Mouse (Mus musculus): ENCODE results near the gene Nek10.
"Not testable (repeated sequence)": the region's sequence is repeated elsewhere in the genome, so short reads cannot be mapped to it uniquely, and the experiment has no call there.

Nek10 gene

GRCm38 (mm10) chr14:14984710-14985647, 181.8 kb downstream of the Nek10 start:
- DNase-seq (ENCODE audit: low read depth) = peak; percentile 84

- DNase-seq (ENCODE audit: low read depth) = no peak
These were observed 184.2 kb downstream of the Nek10 start for GRCm38 (mm10) chr14:14987403-14987802.

- no peak for DNase-seq (ENCODE audit: low read depth)
These were observed 188.4 kb downstream of the Nek10 start for GRCm38 (mm10) chr14:14991642-14992041.

GRCm38 (mm10) chr14:15011408-15011807, 208.2 kb downstream of the Nek10 start:
- no peak for DNase-seq (ENCODE audit: low read depth)

GRCm38 (mm10) chr14:15014799-15015198, 211.6 kb downstream of the Nek10 start:
- no peak for DNase-seq (ENCODE audit: low read depth)

- DNase-seq (ENCODE audit: low read depth) = not testable (repeated sequence)
These were observed 227.4 kb downstream of the Nek10 start for GRCm38 (mm10) chr14:15030626-15031025.

GRCm38 (mm10) chr14:15034638-15035037, 231.4 kb downstream of the Nek10 start:
- not testable (repeated sequence) for DNase-seq (ENCODE audit: low read depth)

- no peak for DNase-seq (ENCODE audit: low read depth)
These were observed 245.0 kb downstream of the Nek10 start for GRCm38 (mm10) chr14:15048186-15048585.

GRCm38 (mm10) chr14:15061496-15061895, 258.3 kb downstream of the Nek10 start:
- DNase-seq (ENCODE audit: low read depth) = no peak
